In the genomic region with DNA sequence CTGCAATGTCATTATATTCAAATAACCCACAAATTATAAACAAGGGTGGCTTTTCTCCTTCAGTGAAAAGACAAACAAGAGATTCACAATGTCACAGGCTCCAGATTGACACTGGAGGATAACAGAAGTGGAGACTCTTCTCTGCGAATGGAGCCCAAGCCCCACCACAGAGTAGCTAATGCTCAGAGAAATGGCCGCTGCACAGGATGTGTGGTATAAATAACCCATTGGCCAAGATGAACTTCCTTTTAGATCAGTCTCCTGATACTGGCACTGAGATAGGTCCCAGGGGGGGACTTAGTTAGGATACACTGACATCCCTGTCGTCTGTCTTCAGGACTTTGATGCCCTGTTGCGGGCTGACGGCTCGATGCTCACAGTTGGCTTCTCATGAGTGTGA, we compare ENCODE assay signal across 28 mouse cellular contexts.
DNase-seq lines count a peak whose midpoint lies in the region; ATAC-seq lines count a peak whose summit lies in the region.
"Had no signal": no experiment of that assay in that cellular context is flagged by ENCODE, and none has a peak within 500 bp of the region (broad histone marks: within the 10 kb centered on the region; RNA-seq: fewer than 3 reads in every experiment).

No protein-coding gene starts in this region.

- no peak overlapping the region for H3K4me3 ChIP-seq in midbrain, embryonic 11.5 days (ENCODE audit: low read depth, low read length)
- H3K4me3 ChIP-seq in midbrain, embryonic 10.5 days = no peak overlapping the region
- H3K4me3 ChIP-seq: forebrain, embryonic 13.5 days; hindbrain, embryonic 12.5 days; limb, embryonic 10.5 days; limb, embryonic 15.5 days; lung, embryonic 15.5 days; neural tube, embryonic 12.5 days had no signal

- H3K27ac ChIP-seq in midbrain, embryonic 11.5 days (ENCODE audit: low read depth, low read length) = no peak overlapping the region
- no peak overlapping the region for H3K27ac ChIP-seq in midbrain, embryonic 10.5 days (replicated peaks)
- H3K27ac ChIP-seq: forebrain, embryonic 13.5 days; hindbrain, embryonic 12.5 days; hindbrain, postnatal 0 days; limb, embryonic 10.5 days; limb, embryonic 15.5 days; liver, embryonic 14.5 days; lung, embryonic 15.5 days; neural tube, embryonic 12.5 days had no signal

- no peaks in the 10 kb centered on the region for H3K27me3 ChIP-seq in midbrain, embryonic 11.5 days (ENCODE audit: control insufficient read depth, insufficient read depth, low read length)
- H3K27me3 ChIP-seq in midbrain, embryonic 10.5 days (ENCODE audit: low read depth, poor library complexity, severe bottlenecking) = no peaks in the 10 kb centered on the region
- H3K27me3 ChIP-seq: forebrain, embryonic 13.5 days; hindbrain, embryonic 12.5 days; limb, embryonic 15.5 days; lung, embryonic 15.5 days; neural tube, embryonic 12.5 days had no signal

- no peak overlapping the region for H3K4me2 ChIP-seq in midbrain, embryonic 11.5 days
- H3K4me2 ChIP-seq: forebrain, embryonic 13.5 days; heart, embryonic 11.5 days; hindbrain, embryonic 12.5 days; limb, embryonic 15.5 days; lung, embryonic 15.5 days; neural tube, embryonic 12.5 days had no signal

- H3K36me3 ChIP-seq in midbrain, embryonic 11.5 days (ENCODE audit: control insufficient read depth, insufficient read depth, low read length) = no peaks in the 10 kb centered on the region
- no peaks in the 10 kb centered on the region for H3K36me3 ChIP-seq in midbrain, embryonic 10.5 days
- H3K36me3 ChIP-seq: hindbrain, embryonic 12.5 days; limb, embryonic 10.5 days; limb, embryonic 15.5 days; lung, embryonic 15.5 days; neural tube, embryonic 12.5 days had no signal

- intact Hi-C loops in gastrocnemius, postnatal 36 days (cut with DNase I) = no loop called here

- no peaks in the 10 kb centered on the region for H3K9me3 ChIP-seq in midbrain, embryonic 11.5 days (ENCODE audit: control insufficient read depth, low read length)
- H3K9me3 ChIP-seq in midbrain, embryonic 10.5 days (replicated peaks) = no peaks in the 10 kb centered on the region
- H3K9me3 ChIP-seq: forebrain, embryonic 13.5 days; hindbrain, embryonic 12.5 days; limb, embryonic 10.5 days; limb, embryonic 15.5 days; lung, embryonic 15.5 days; neural tube, embryonic 12.5 days had no signal

- ATAC-seq in CD4-positive, CD25-positive, alpha-beta regulatory T cell, adult 4 months = no peak
- no peak for ATAC-seq in midbrain, embryonic 11.5 days (ENCODE audit: low FRiP score)
- ATAC-seq in megakaryocyte, adult 5-6 weeks (ENCODE audit: poor library complexity, severe bottlenecking) = peak; percentile 69
- ATAC-seq: forebrain, embryonic 13.5 days; hindbrain, postnatal 0 days; intestine, embryonic 16.5 days; midbrain, embryonic 16.5 days had no signal

- H3K9ac ChIP-seq in midbrain, embryonic 11.5 days (ENCODE audit: low read length) = no peak overlapping the region
- H3K9ac ChIP-seq: forebrain, embryonic 13.5 days; hindbrain, embryonic 12.5 days; limb, embryonic 15.5 days; liver, embryonic 14.5 days; lung, embryonic 15.5 days; neural tube, embryonic 12.5 days had no signal

- WGBS in midbrain, embryonic 11.5 days = 89% methylated on average over 6 of the region's 6 CpGs
- 92% methylated on average over 6 of the region's 6 CpGs for WGBS in midbrain, embryonic 10.5 days

- DNase-seq in CD4-positive, CD25-positive, alpha-beta regulatory T cell, adult 2 months (ENCODE audit: low read depth, low spot score) = peak; percentile 11
- DNase-seq in kidney, postnatal 14 days = peak; percentile 15
- DNase-seq in kidney, adult 11 months = no peak
- peak; percentile 45 for DNase-seq in midbrain, embryonic 11.5 days (ENCODE audit: low spot score, missing footprints)
- DNase-seq in midbrain, embryonic 10.5 days (ENCODE audit: low spot score) = no peak
- DNase-seq in gastrocnemius, postnatal 36 days = no peak
- DNase-seq: adrenal gland, postnatal 14 days; cerebellum, adult 11 months; cerebellum, adult 9-10 months; cerebellum, postnatal 36 days; gastrocnemius, postnatal 14 days; heart, adult 18-20 months; heart, postnatal 36 days; lung, postnatal 4 days; right cerebral cortex, adult 18-20 months had no signal

- H3K4me1 ChIP-seq in midbrain, embryonic 11.5 days (ENCODE audit: control insufficient read depth, insufficient read depth, low read length) = no peaks in the 10 kb centered on the region
- 0 out of 2 replicates have a peak, but pooled peaks cover 3% of the 10 kb centered on the region for H3K4me1 ChIP-seq in midbrain, embryonic 10.5 days
- H3K4me1 ChIP-seq: hindbrain, embryonic 12.5 days; limb, embryonic 15.5 days; lung, embryonic 15.5 days; neural tube, embryonic 12.5 days had no signal

Comparison
In these comparisons a context has a peak if more than half of its experiments do, and no peak if none do; other contexts are left out.
1. DNase-seq: peak in CD4-positive, CD25-positive, alpha-beta regulatory T cell, adult 2 months (single experiment), kidney, postnatal 14 days (single experiment) and midbrain, embryonic 11.5 days (single experiment); none in kidney, adult 11 months (single experiment), midbrain, embryonic 10.5 days (single experiment) and gastrocnemius, postnatal 36 days (0 of 2).